Mouse (Mus musculus) CH12.LX (cell line): ENCODE measurements at regions not wholly inside any gene's neighbourhood (a gene's known extent, or its start where the extent isn't known, plus 50 kb on each side); places are given as distances from the start of the nearest gene placed in this dataset.

Experiments used
- DNase-seq: peaks from one replicate; pipeline ENCODE4 v3.0.0-alpha.2; 2013; ENCODE audit errors: extremely low read depth
- H3K27ac ChIP-seq: 2 replicates; pipeline ENCODE4 v1.5.1; 2012; ENCODE audit warnings: low read depth, mild to moderate bottlenecking, control low read depth, moderate library complexity; ENCODE audit not compliant: insufficient read depth
- H3K27me3 ChIP-seq: replicated peaks from 2 replicates; pipeline ENCODE3; 2012; ENCODE audit warnings: inconsistent platforms
- H3K36me3 ChIP-seq, 2 experiments: replicated peaks in 1 of 2; 2 replicates each; pipeline versions ENCODE3 to v1.6.1; 2012; ENCODE audit warnings: inconsistent platforms in 1 of 2, low read length in 1 of 2, mild to moderate bottlenecking in 1 of 2, mixed read lengths in 1 of 2, moderate library complexity in 1 of 2; ENCODE audit not compliant: control insufficient read depth in 1 of 2, insufficient read depth in 1 of 2
- H3K4me1 ChIP-seq, 2 experiments: 2 replicates each; pipeline ENCODE4 v1.6.1; 2012; ENCODE audit warnings: inconsistent platforms in 1 of 2, moderate library complexity in 1 of 2; ENCODE audit not compliant: insufficient read depth in 2 of 2, control insufficient read depth in 1 of 2
- H3K4me2 ChIP-seq: 2 replicates; pipeline ENCODE4 v1.6.1; 2012; ENCODE audit warnings: low read depth, mild to moderate bottlenecking, control low read depth; ENCODE audit not compliant: poor library complexity, insufficient read depth, severe bottlenecking
- H3K4me3 ChIP-seq, 3 experiments: fragments of 150-350 bp in 1 of 3; sonication (generic) in 1 of 3; replicated peaks in 1 of 3; 2 replicates each; pipeline versions ENCODE3 to v1.5.1; 2011 to 2012; ENCODE audit warnings: low read depth in 2 of 3, low read length in 2 of 3, mild to moderate bottlenecking in 2 of 3, moderate library complexity in 2 of 3, control low read depth in 1 of 3, improper control_type of control experiment in 1 of 3, inconsistent platforms in 1 of 3, mixed read lengths in 1 of 3; ENCODE audit not compliant: poor library complexity in 1 of 3
- H3K79me2 ChIP-seq: replicated peaks from 2 replicates; pipeline ENCODE4 v1.6.1; 2012; ENCODE audit warnings: mild to moderate bottlenecking, moderate library complexity; ENCODE audit not compliant: control insufficient read depth, poor library complexity, insufficient read depth, severe bottlenecking; ENCODE audit errors: extremely low read depth
- H3K9ac ChIP-seq: 2 replicates; pipeline ENCODE4 v1.6.1; 2012; ENCODE audit warnings: low read depth, mild to moderate bottlenecking, control low read depth, moderate library complexity; ENCODE audit not compliant: insufficient read depth
- H3K9me3 ChIP-seq: replicated peaks from 2 replicates; pipeline ENCODE3; 2012; ENCODE audit warnings: low read length, inconsistent platforms, mixed read lengths
- BHLHE40 ChIP-seq: IDR thresholded peaks from 2 replicates; pipeline ENCODE4 v1.6.1; 2011; ENCODE audit warnings: mild to moderate bottlenecking, low read depth, low read length, improper control_type of control experiment
- CHD2 ChIP-seq: IDR thresholded peaks from 2 replicates; pipeline ENCODE4 v1.6.1; 2011; ENCODE audit warnings: low read length, improper control_type of control experiment
- E2F4 ChIP-seq: IDR thresholded peaks from 2 replicates; pipeline ENCODE4 v1.6.1; 2011; ENCODE audit warnings: low read depth, low read length, improper control_type of control experiment; ENCODE audit not compliant: insufficient replicate concordance
- ELF1 ChIP-seq: IDR thresholded peaks from 2 replicates; pipeline ENCODE4 v1.6.1; 2014; ENCODE audit warnings: low read depth, mild to moderate bottlenecking, inconsistent platforms, low read length, improper control_type of control experiment
- EP300 ChIP-seq: IDR thresholded peaks from 2 replicates; pipeline ENCODE4 v1.6.1; 2011; ENCODE audit warnings: low read length, improper control_type of control experiment
- ETS1 ChIP-seq: conservative IDR thresholded peaks from 2 replicates; pipeline ENCODE4 v1.6.1; 2012; ENCODE audit warnings: low read depth, mild to moderate bottlenecking, inconsistent platforms, low read length, improper control_type of control experiment, moderate library complexity
- HCFC1 ChIP-seq: IDR thresholded peaks from 2 replicates; pipeline ENCODE4 v1.6.1; 2012; ENCODE audit warnings: low read depth, mild to moderate bottlenecking, inconsistent platforms, low read length, improper control_type of control experiment
- JUN ChIP-seq: IDR thresholded peaks from 2 replicates; pipeline ENCODE4 v1.6.1; 2011; ENCODE audit warnings: low read depth, mild to moderate bottlenecking, low read length, improper control_type of control experiment, moderate library complexity; ENCODE audit not compliant: insufficient read depth
- JUND ChIP-seq: conservative IDR thresholded peaks from 2 replicates; pipeline ENCODE4 v1.6.1; 2011; ENCODE audit warnings: low read depth, low read length, improper control_type of control experiment
- KAT2A ChIP-seq: IDR thresholded peaks from 2 replicates; pipeline ENCODE4 v1.6.1; 2012; ENCODE audit warnings: low read length, improper control_type of control experiment, inconsistent platforms; ENCODE audit not compliant: insufficient replicate concordance
- MAX ChIP-seq: IDR thresholded peaks from 2 replicates; pipeline ENCODE4 v1.6.1; 2011; ENCODE audit warnings: low read length, improper control_type of control experiment
- MEF2A ChIP-seq: IDR thresholded peaks from 2 replicates; pipeline ENCODE4 v1.6.1; 2014; ENCODE audit warnings: low read depth, mild to moderate bottlenecking, inconsistent platforms, low read length, improper control_type of control experiment, borderline replicate concordance
- MXI1 ChIP-seq: IDR thresholded peaks from 2 replicates; pipeline ENCODE4 v1.6.1; 2011; ENCODE audit warnings: mild to moderate bottlenecking, low read depth, low read length, improper control_type of control experiment
- MYC ChIP-seq: IDR thresholded peaks from 2 replicates; pipeline ENCODE4 v1.6.1; 2011; ENCODE audit warnings: low read depth, mild to moderate bottlenecking, improper control_type of control experiment, low read length
- PAX5 ChIP-seq: IDR thresholded peaks from 2 replicates; pipeline ENCODE4 v1.6.1; 2012; ENCODE audit warnings: low read length, inconsistent platforms, mixed read lengths
- POLR2AphosphoS2 ChIP-seq: IDR thresholded peaks from 2 replicates; pipeline ENCODE4 v1.6.1; 2011; ENCODE audit warnings: low read depth, low read length, improper control_type of control experiment
- SMC3 ChIP-seq: IDR thresholded peaks from 2 replicates; pipeline ENCODE4 v1.6.1; 2011; ENCODE audit warnings: low read depth, low read length, improper control_type of control experiment
- TCF12 ChIP-seq: IDR thresholded peaks from 2 replicates; pipeline ENCODE4 v1.6.1; 2014; ENCODE audit warnings: low read depth, mild to moderate bottlenecking, inconsistent platforms, low read length, improper control_type of control experiment
- UBTF ChIP-seq: IDR thresholded peaks from 2 replicates; pipeline ENCODE4 v1.6.1; 2012; ENCODE audit warnings: low read depth, mild to moderate bottlenecking, inconsistent platforms, low read length, improper control_type of control experiment, moderate library complexity
- ZC3H11A ChIP-seq: IDR thresholded peaks from 2 replicates; pipeline ENCODE4 v1.6.1; 2012; ENCODE audit warnings: low read depth, mild to moderate bottlenecking, inconsistent platforms, low read length, improper control_type of control experiment
- ZKSCAN1 ChIP-seq: IDR thresholded peaks from 2 replicates; pipeline ENCODE4 v1.6.1; 2012; ENCODE audit warnings: low read depth, inconsistent platforms, low read length, improper control_type of control experiment, borderline replicate concordance
- ZMIZ1 ChIP-seq: IDR thresholded peaks from 2 replicates; pipeline ENCODE4 v1.6.1; 2012; ENCODE audit warnings: low read depth, mild to moderate bottlenecking, inconsistent platforms, low read length, improper control_type of control experiment
- ZNF384 ChIP-seq: IDR thresholded peaks from 2 replicates; pipeline ENCODE4 v1.6.1; 2012; ENCODE audit warnings: low read depth, low read length, improper control_type of control experiment, inconsistent platforms
- dilution Hi-C: fragments of 300-500 bp; cut with MboI; formaldehyde crosslinking; loops from 2 replicates; pipeline ENCODE4 v1.14.3; 2020; ENCODE audit warnings: low sequenced_read_pairs; ENCODE audit not compliant: extremely low pct_unique_long_range_greater_than_20kb, extremely low pct_ligation_motif_present
- in situ Hi-C: fragments of 300-500 bp; cut with MboI; formaldehyde crosslinking; loops from 3 replicates; pipeline ENCODE4 v1.14.3; 2019; ENCODE audit warnings: low sequenced_read_pairs, low pct_ligation_motif_present, low pct_unique_long_range_greater_than_20kb, mixed read lengths

DNA sequence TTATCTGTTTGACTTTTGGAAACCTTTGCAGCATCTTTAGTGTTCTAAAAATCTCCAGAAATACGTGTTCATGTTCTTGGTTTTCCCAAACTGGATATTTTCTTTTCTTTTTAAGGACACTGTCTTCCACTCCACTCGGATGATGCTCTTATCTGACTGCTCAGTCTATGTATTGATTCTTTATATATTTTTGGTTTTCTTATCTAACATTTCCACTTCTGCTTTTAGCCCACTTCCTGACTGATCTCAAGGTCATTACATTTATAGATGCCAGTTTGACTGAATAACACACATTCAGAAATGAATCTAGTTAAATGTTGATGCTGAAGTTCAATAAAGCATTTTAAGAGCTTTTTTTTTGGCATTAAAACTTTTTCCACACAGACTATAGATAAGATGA, 265.3 kb downstream of the Rpl36a-ps1 start:
- dilution Hi-C loops: no loop called here
- Histone ChIP-seq H3K4me2 (no peak overlapping the region), H3K79me2 (no peaks in the 10 kb centered on the region), H3K27me3 (no peaks in the 10 kb centered on the region), H3K4me3 (no peak overlapping the region), H3K9me3 (peaks cover 17% of the 10 kb centered on the region), H3K4me1 (no peaks in the 10 kb centered on the region), H3K9ac (no peak overlapping the region), H3K36me3 (no peaks in the 10 kb centered on the region), H3K27ac (no peak overlapping the region)
- in situ Hi-C loops: no loop called here
- no peak for TF ChIP-seq MAX
- TF ChIP-seq ZMIZ1: no peak
- TF ChIP-seq SMC3: no peak
- TF ChIP-seq MEF2A: no peak
- TF ChIP-seq MXI1: no peak
- TF ChIP-seq ZKSCAN1: no peak
- TF ChIP-seq POLR2AphosphoS2: no peak
- TF ChIP-seq BHLHE40: no peak
- TF ChIP-seq KAT2A: no peak
- no peak for TF ChIP-seq ZNF384
- TF ChIP-seq ZC3H11A: no peak
- no peak for TF ChIP-seq E2F4
- no peak for TF ChIP-seq JUN
- no peak for TF ChIP-seq PAX5
- TF ChIP-seq UBTF: no peak
- TF ChIP-seq ELF1: no peak
- TF ChIP-seq HCFC1: no peak
- TF ChIP-seq CHD2: no peak
- DNase-seq: no peak

- peaks cover 30% of the 10 kb centered on the region for H3K9me3 ChIP-seq
- H3K27ac ChIP-seq: no peak overlapping the region
- H3K4me2 ChIP-seq: no peak overlapping the region
- H3K4me1 ChIP-seq: no peaks in the 10 kb centered on the region
- in situ Hi-C loops: no loop called here
- no peaks in the 10 kb centered on the region for H3K79me2 ChIP-seq
- no peaks in the 10 kb centered on the region for H3K36me3 ChIP-seq
- TF ChIP-seq EP300 (no peak), TCF12 (no peak), ELF1 (no peak), POLR2AphosphoS2 (no peak), JUND (no peak), MYC (no peak), ZMIZ1 (no peak), ZNF384 (no peak), ETS1 (no peak)
- TF ChIP-seq, all 38 proteins: peak for 0
- DNase-seq: no peak
- no peak overlapping the region for H3K4me3 ChIP-seq
- no peak overlapping the region for H3K9ac ChIP-seq
- H3K27me3 ChIP-seq: no peaks in the 10 kb centered on the region
- dilution Hi-C loops: no loop called here
Observed at GRCm38 (mm10) chr14:98722481-98722880, 271.6 kb downstream of the Rpl36a-ps1 start.
